Mouse (Mus musculus): ENCODE results near the gene Ppp1r9a. TPM values are rescaled to one million over a fixed set of nuclear protein-coding genes. Genes with fewer than 3 reads are reported as not detected.

Gene Ppp1r9a
- total and polyA plus RNA-seq, 3 experiments: 0.03 TPM; not detected in 2

- H3K36me3 ChIP-seq (ENCODE audit: control insufficient read depth in 1 of 2, insufficient read depth in 2 of 2, low read length in 2 of 2): peaks cover 0 to 7% of the 10 kb centered on the region in 2 experiments; a peak in 2 of 4 replicates
- H3K9me3 ChIP-seq (replicated peaks; ENCODE audit: insufficient read depth, low read length): no peaks in the 10 kb centered on the region
- H3K9ac ChIP-seq (ENCODE audit: control insufficient read depth, low read depth, low read length, poor library complexity, severe bottlenecking): no peak overlapping the region
- H3K79me2 ChIP-seq (ENCODE audit: control insufficient read depth, insufficient read depth, low read length, poor library complexity): no peaks in the 10 kb centered on the region
- no peak overlapping the region for H3K4me3 ChIP-seq (ENCODE audit: control insufficient read depth in 1 of 2, insufficient read depth in 1 of 2, low read depth in 2 of 2, low read length in 2 of 2)
- H3K4me1 ChIP-seq (ENCODE audit: control insufficient read depth in 1 of 2, insufficient read depth in 2 of 2, low read length in 2 of 2): peaks cover 0 to 8% of the 10 kb centered on the region in 2 experiments; a peak in 1 of 4 replicates
- DNase-seq (ENCODE audit: low read depth, low spot score): no peak
- TF ChIP-seq CHD1 (IDR thresholded peaks at IDR 0.05; ENCODE audit: low read depth, low read length) (no peak), EP300 (IDR thresholded peaks at IDR 0.05; ENCODE audit: low read depth in 1 of 2, low read length in 2 of 2) (no peak), GATA1 (IDR thresholded peaks at IDR 0.05; ENCODE audit: low read depth, low read length) (no peak), ELF1 (IDR thresholded peaks at IDR 0.05; ENCODE audit: low read depth, low read length) (no peak), SMC3 (IDR thresholded peaks at IDR 0.05; ENCODE audit: low read depth, low read length) (no peak), ZKSCAN1 (IDR thresholded peaks at IDR 0.05; ENCODE audit: low read depth, low read length) (no peak), ZMIZ1 (IDR thresholded peaks at IDR 0.05; ENCODE audit: low read depth, low read length) (no peak)
- peaks cover 0 to 11% of the 10 kb centered on the region in 2 experiments; a peak in 3 of 4 replicates for H3K27me3 ChIP-seq (ENCODE audit: control insufficient read depth in 1 of 2, insufficient read depth in 2 of 2, low read length in 2 of 2)
- no peak overlapping the region for H3K27ac ChIP-seq (ENCODE audit: control insufficient read depth, low read depth, low read length)
Measured at GRCm38 (mm10) chr6:5167051-5167677, 264.4 kb downstream of the Ppp1r9a start.

- H3K4me1 ChIP-seq (ENCODE audit: control insufficient read depth in 1 of 2, insufficient read depth in 2 of 2, low read length in 2 of 2): peaks cover 0 to 8% of the 10 kb centered on the region in 2 experiments; a peak in 1 of 4 replicates
- no peak overlapping the region for H3K27ac ChIP-seq (ENCODE audit: control insufficient read depth, low read depth, low read length)
- TF ChIP-seq EP300 (IDR thresholded peaks at IDR 0.05; ENCODE audit: low read depth in 1 of 2, low read length in 2 of 2) (no peak), POLR2AphosphoS5 (IDR thresholded peaks at IDR 0.05; ENCODE audit: borderline replicate concordance, low read depth, low read length) (no peak), ZKSCAN1 (IDR thresholded peaks at IDR 0.05; ENCODE audit: low read depth, low read length) (no peak), CTCF (IDR thresholded peaks at IDR 0.05 in 2 of 3, conservative IDR thresholded peaks at IDR 0.05 in 1 of 3; ENCODE audit: control insufficient read depth in 1 of 3, insufficient read depth in 1 of 3, low read depth in 2 of 3, low read length in 3 of 3, poor library complexity in 1 of 3, severe bottlenecking in 1 of 3) (no peak), ELF1 (IDR thresholded peaks at IDR 0.05; ENCODE audit: low read depth, low read length) (no peak), BHLHE40 (IDR thresholded peaks at IDR 0.05; ENCODE audit: borderline replicate concordance, low read depth, low read length) (no peak)
- no peaks in the 10 kb centered on the region for H3K79me2 ChIP-seq (ENCODE audit: control insufficient read depth, insufficient read depth, low read length, poor library complexity)
- H3K9ac ChIP-seq (ENCODE audit: control insufficient read depth, low read depth, low read length, poor library complexity, severe bottlenecking): no peak overlapping the region
- H3K36me3 ChIP-seq (ENCODE audit: control insufficient read depth in 1 of 2, insufficient read depth in 2 of 2, low read length in 2 of 2): peaks cover 0 to 7% of the 10 kb centered on the region in 2 experiments; a peak in 2 of 4 replicates
- no peak overlapping the region for H3K4me3 ChIP-seq (ENCODE audit: control insufficient read depth in 1 of 2, insufficient read depth in 1 of 2, low read depth in 2 of 2, low read length in 2 of 2)
- peaks cover 0 to 15% of the 10 kb centered on the region in 2 experiments; a peak in 3 of 4 replicates for H3K27me3 ChIP-seq (ENCODE audit: control insufficient read depth in 1 of 2, insufficient read depth in 2 of 2, low read length in 2 of 2)
- no peak for DNase-seq (ENCODE audit: low read depth, low spot score)
- no peaks in the 10 kb centered on the region for H3K9me3 ChIP-seq (replicated peaks; ENCODE audit: insufficient read depth, low read length)
Measured at GRCm38 (mm10) chr6:5168158-5168557, 265.4 kb downstream of the Ppp1r9a start.

GRCm38 (mm10) chr6:5171418-5171817 lies 268.7 kb downstream of the Ppp1r9a start:
- Histone ChIP-seq H3K27me3 (ENCODE audit: control insufficient read depth in 1 of 2, insufficient read depth in 2 of 2, low read length in 2 of 2) (peaks cover 3 to 10% of the 10 kb centered on the region in 2 experiments), H3K9ac (ENCODE audit: control insufficient read depth, low read depth, low read length, poor library complexity, severe bottlenecking) (no peak overlapping the region), H3K4me1 (ENCODE audit: control insufficient read depth in 1 of 2, insufficient read depth in 2 of 2, low read length in 2 of 2) (no peaks in the 10 kb centered on the region), H3K27ac (ENCODE audit: control insufficient read depth, low read depth, low read length) (no peak overlapping the region), H3K4me3 (ENCODE audit: control insufficient read depth in 1 of 2, insufficient read depth in 1 of 2, low read depth in 2 of 2, low read length in 2 of 2) (no peak overlapping the region), H3K79me2 (ENCODE audit: control insufficient read depth, insufficient read depth, low read length, poor library complexity) (no peaks in the 10 kb centered on the region), H3K9me3 (replicated peaks; ENCODE audit: insufficient read depth, low read length) (no peaks in the 10 kb centered on the region), H3K36me3 (ENCODE audit: control insufficient read depth in 1 of 2, insufficient read depth in 2 of 2, low read length in 2 of 2) (no peaks in the 10 kb centered on the region)
- no peak for DNase-seq (ENCODE audit: low read depth, low spot score)
- no peak for TF ChIP-seq RAD21 (IDR thresholded peaks at IDR 0.05; ENCODE audit: low read depth, low read length)
- no peak for TF ChIP-seq SIN3A (IDR thresholded peaks at IDR 0.05; ENCODE audit: low read length)
- no peak for TF ChIP-seq BHLHE40 (IDR thresholded peaks at IDR 0.05; ENCODE audit: borderline replicate concordance, low read depth, low read length)
- TF ChIP-seq ZMIZ1 (IDR thresholded peaks at IDR 0.05; ENCODE audit: low read depth, low read length): no peak
- no peak for TF ChIP-seq ZNF384 (IDR thresholded peaks at IDR 0.05; ENCODE audit: low read depth, low read length)
- TF ChIP-seq GABPA (IDR thresholded peaks at IDR 0.05; ENCODE audit: low read depth, low read length): no peak
- TF ChIP-seq MAZ (IDR thresholded peaks at IDR 0.05; ENCODE audit: low read depth, low read length): no peak
- no peak for TF ChIP-seq GATA1 (IDR thresholded peaks at IDR 0.05; ENCODE audit: low read depth, low read length)
- no peak for TF ChIP-seq TCF12 (IDR thresholded peaks at IDR 0.05; ENCODE audit: low read depth, low read length)
- TF ChIP-seq ELF1 (IDR thresholded peaks at IDR 0.05; ENCODE audit: low read depth, low read length): no peak
- TF ChIP-seq KAT2A (conservative IDR thresholded peaks at IDR 0.05; ENCODE audit: low read depth, low read length): no peak
- TF ChIP-seq USF2 (IDR thresholded peaks at IDR 0.05; ENCODE audit: borderline replicate concordance in 1 of 2, insufficient read depth in 1 of 2, low read depth in 1 of 2, low read length in 2 of 2): no peak
- no peak for TF ChIP-seq MYC (IDR thresholded peaks at IDR 0.05; ENCODE audit: low read depth, low read length)
- no peak for TF ChIP-seq JUND (IDR thresholded peaks at IDR 0.05; ENCODE audit: low read depth, low read length)
